32 mouse cellular contexts compared by ENCODE assay signal in the genomic region with DNA sequence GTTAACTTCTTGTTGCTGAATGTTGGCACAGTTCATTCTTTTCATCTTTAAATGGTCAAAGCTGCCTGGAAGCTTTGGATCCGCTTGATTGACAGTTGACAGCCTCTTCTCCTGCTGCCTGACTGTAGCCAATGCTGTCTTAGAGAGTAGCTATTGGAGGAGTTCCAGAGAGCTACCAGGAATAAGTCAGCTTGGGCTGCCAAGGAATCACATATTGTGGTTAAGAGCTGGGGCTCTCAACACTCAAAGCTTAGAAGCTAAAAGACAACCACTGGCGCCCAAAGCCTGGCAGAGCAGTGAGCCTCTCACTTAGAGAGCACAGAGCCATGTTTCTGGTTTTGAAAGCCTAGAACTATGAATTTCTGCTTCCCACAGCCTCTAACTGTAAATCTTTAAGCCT. TPM values are rescaled to one million over a fixed set of nuclear protein-coding genes. Genes with fewer than 3 reads are reported as not detected.
DNase-seq lines count a peak whose midpoint lies in the region; ATAC-seq and TF ChIP-seq lines count a peak whose summit lies in the region.
"Had no signal": no experiment of that assay in that cellular context is flagged by ENCODE, and none has a peak within 500 bp of the region (broad histone marks: within the 10 kb centered on the region; RNA-seq: fewer than 3 reads in every experiment).

No protein-coding gene starts in this region.

- ATAC-seq in forebrain, embryonic 14.5 days: peak; percentile 71; the same call in 1 of the 2 replicates
- ATAC-seq in hindbrain, postnatal 0 days: no peak
- peak; percentile 60; the same call in 1 of the 2 replicates for ATAC-seq in embryonic facial prominence, embryonic 15.5 days (ENCODE audit: insufficient number of reproducible peaks, low FRiP score, low TSS enrichment, low read depth)

- no peak overlapping the region for H3K4me3 ChIP-seq in forebrain, embryonic 14.5 days (ENCODE audit: low read depth, low read length)
- H3K4me3 ChIP-seq in forebrain, embryonic 10.5 days: no peak overlapping the region
- H3K4me3 ChIP-seq in hindbrain, postnatal 0 days (ENCODE audit: low read length): no peak overlapping the region
- H3K4me3 ChIP-seq in hindbrain, embryonic 10.5 days: no peak overlapping the region
- H3K4me3 ChIP-seq in embryonic facial prominence, embryonic 15.5 days (replicated peaks): no peak overlapping the region
- H3K4me3 ChIP-seq: heart, embryonic 12.5 days; hindbrain, embryonic 12.5 days; limb, embryonic 10.5 days; stomach, embryonic 15.5 days had no signal

- no peaks in the 10 kb centered on the region for H3K27me3 ChIP-seq in forebrain, embryonic 14.5 days (replicated peaks; ENCODE audit: control insufficient read depth, insufficient read depth, low read length)
- H3K27me3 ChIP-seq in forebrain, embryonic 10.5 days (ENCODE audit: poor library complexity, severe bottlenecking): no peaks in the 10 kb centered on the region
- H3K27me3 ChIP-seq in hindbrain, postnatal 0 days (ENCODE audit: insufficient read depth, low read length): no peaks in the 10 kb centered on the region
- no peaks in the 10 kb centered on the region for H3K27me3 ChIP-seq in hindbrain, embryonic 10.5 days (ENCODE audit: insufficient read depth, poor library complexity, severe bottlenecking)
- no peaks in the 10 kb centered on the region for H3K27me3 ChIP-seq in embryonic facial prominence, embryonic 15.5 days
- H3K27me3 ChIP-seq: heart, embryonic 12.5 days; hindbrain, embryonic 12.5 days; stomach, embryonic 15.5 days had no signal

- H3K9ac ChIP-seq in forebrain, embryonic 14.5 days (ENCODE audit: low read length): no peak overlapping the region
- no peak overlapping the region for H3K9ac ChIP-seq in hindbrain, postnatal 0 days (replicated peaks; ENCODE audit: low read length)
- no peak overlapping the region for H3K9ac ChIP-seq in embryonic facial prominence, embryonic 15.5 days
- H3K9ac ChIP-seq: heart, embryonic 12.5 days; hindbrain, embryonic 12.5 days; stomach, embryonic 15.5 days had no signal

- WGBS in forebrain, embryonic 14.5 days: 84% methylated on average over 2 of the region's 2 CpGs
- WGBS in forebrain, embryonic 10.5 days: 98% methylated on average over 2 of the region's 2 CpGs
- 81% methylated on average over 2 of the region's 2 CpGs for WGBS in hindbrain, postnatal 0 days
- 91% methylated on average over 2 of the region's 2 CpGs for WGBS in hindbrain, embryonic 10.5 days
- WGBS in embryonic facial prominence, embryonic 15.5 days: 82% methylated on average over 2 of the region's 2 CpGs

- H3K9me3 ChIP-seq in forebrain, embryonic 14.5 days (replicated peaks; ENCODE audit: control insufficient read depth, low read length): no peaks in the 10 kb centered on the region
- no peaks in the 10 kb centered on the region for H3K9me3 ChIP-seq in forebrain, embryonic 10.5 days
- H3K9me3 ChIP-seq in hindbrain, postnatal 0 days (ENCODE audit: low read length): no peaks in the 10 kb centered on the region
- H3K9me3 ChIP-seq in hindbrain, embryonic 10.5 days: no peaks in the 10 kb centered on the region
- H3K9me3 ChIP-seq in embryonic facial prominence, embryonic 15.5 days (replicated peaks): no peaks in the 10 kb centered on the region
- H3K9me3 ChIP-seq: heart, embryonic 12.5 days; hindbrain, embryonic 12.5 days; limb, embryonic 10.5 days; stomach, embryonic 15.5 days had no signal

- TF ChIP-seq CTCF in hindbrain, postnatal 0 days (IDR thresholded peaks at IDR 0.05; ENCODE audit: low read depth): no peak

- H3K27ac ChIP-seq in forebrain, embryonic 14.5 days (ENCODE audit: low read depth, low read length): no peak overlapping the region
- no peak overlapping the region for H3K27ac ChIP-seq in forebrain, embryonic 10.5 days
- H3K27ac ChIP-seq in hindbrain, postnatal 0 days: peak overlapping the region; percentile 20; the same call in 1 of the 2 replicates
- H3K27ac ChIP-seq in hindbrain, embryonic 10.5 days: no peak overlapping the region
- H3K27ac ChIP-seq in embryonic facial prominence, embryonic 15.5 days (replicated peaks): no peak overlapping the region
- H3K27ac ChIP-seq: hindbrain, embryonic 12.5 days; kidney, postnatal 0 days; limb, embryonic 10.5 days; stomach, embryonic 15.5 days had no signal

- no peak overlapping the region for H3K4me2 ChIP-seq in forebrain, embryonic 14.5 days (ENCODE audit: low read length)
- no peak overlapping the region for H3K4me2 ChIP-seq in hindbrain, postnatal 0 days (ENCODE audit: low read depth, low read length)
- no peak overlapping the region for H3K4me2 ChIP-seq in embryonic facial prominence, embryonic 15.5 days (replicated peaks)
- H3K4me2 ChIP-seq: heart, embryonic 12.5 days; hindbrain, embryonic 12.5 days; stomach, embryonic 15.5 days had no signal

- DNase-seq in forebrain, embryonic 14.5 days (ENCODE audit: low spot score): peak; percentile 79
- no peak for DNase-seq in forebrain, embryonic 10.5 days (ENCODE audit: extremely low spot score, low spot score)
- DNase-seq in hindbrain, postnatal 0 days (ENCODE audit: low spot score): peak; percentile 37
- no peak for DNase-seq in hindbrain, embryonic 10.5 days (ENCODE audit: low spot score)
- DNase-seq in brain, adult 2 months (ENCODE audit: low read depth, low spot score): peak; percentile 50
- no peak for DNase-seq in kidney, postnatal 14 days
- DNase-seq in embryo, embryonic 9.5 days (ENCODE audit: extremely low spot score): no peak
- DNase-seq: adrenal gland, postnatal 36 days; cerebellum, adult 2 months; cerebellum, postnatal 36 days; embryo, embryonic 11 days; heart, postnatal 14 days; kidney, adult 2 months; liver; thymus, postnatal 25 days had no signal

- H3K36me3 ChIP-seq in forebrain, embryonic 14.5 days (ENCODE audit: control insufficient read depth, insufficient read depth, low read length): no peaks in the 10 kb centered on the region
- H3K36me3 ChIP-seq in forebrain, embryonic 10.5 days (replicated peaks): no peaks in the 10 kb centered on the region
- H3K36me3 ChIP-seq in hindbrain, postnatal 0 days (ENCODE audit: insufficient read depth, low read length): no peaks in the 10 kb centered on the region
- H3K36me3 ChIP-seq in hindbrain, embryonic 10.5 days: no peaks in the 10 kb centered on the region
- H3K36me3 ChIP-seq in embryonic facial prominence, embryonic 15.5 days: no peaks in the 10 kb centered on the region
- H3K36me3 ChIP-seq: heart, embryonic 12.5 days; hindbrain, embryonic 12.5 days; limb, embryonic 10.5 days; stomach, embryonic 15.5 days had no signal

- H3K4me1 ChIP-seq in forebrain, embryonic 14.5 days (ENCODE audit: control insufficient read depth, insufficient read depth, low read length): no peaks in the 10 kb centered on the region
- H3K4me1 ChIP-seq in forebrain, embryonic 10.5 days: no peaks in the 10 kb centered on the region
- H3K4me1 ChIP-seq in hindbrain, postnatal 0 days (ENCODE audit: insufficient read depth, low read length): no peaks in the 10 kb centered on the region
- H3K4me1 ChIP-seq in hindbrain, embryonic 10.5 days (replicated peaks): no peaks in the 10 kb centered on the region
- H3K4me1 ChIP-seq in embryonic facial prominence, embryonic 15.5 days: no peaks in the 10 kb centered on the region
- H3K4me1 ChIP-seq: heart, embryonic 12.5 days; hindbrain, embryonic 12.5 days; limb, embryonic 10.5 days; stomach, embryonic 15.5 days had no signal

RNA-seq across cellular contexts. Expression of gene Krtap7-1, which starts 12.4 kb away (rescaled TPM):
- not detected in 2 replicates for polyA plus RNA-seq in forebrain, embryonic 14.5 days (2014; fragmentation: Nextera tagmentation; extraction: Ambion mirVana)
- not detected in 2 replicates for polyA plus RNA-seq in forebrain, embryonic 10.5 days (2016; fragmentation: Nextera tagmentation; extraction: Ambion mirVana)
- 0.47 and 6.7 TPM in 2 replicates for total RNA-seq in hindbrain, postnatal 0 days (2014; rRNA removed)
- 0.25 TPM in 1 of 2 replicates, not detected in the other for polyA plus RNA-seq in hindbrain, postnatal 0 days (2015; fragmentation: Nextera tagmentation; extraction: Ambion mirVana)
- polyA plus RNA-seq in hindbrain, embryonic 10.5 days (2016; fragmentation: Nextera tagmentation; extraction: Ambion mirVana): not detected in 2 replicates
- polyA plus RNA-seq in embryonic facial prominence, embryonic 15.5 days (2015; fragmentation: Nextera tagmentation; extraction: Ambion mirVana): 3.0 and 11.7 TPM in 2 replicates
- total RNA-seq: adrenal gland, postnatal 36 days; ES-E14; gastrocnemius, adult 8-10 months; heart, postnatal 14 days; layer of hippocampus, adult 18-20 months; layer of hippocampus, postnatal 14 days; megakaryocyte-erythroid progenitor cell, adult 5-6 weeks had no signal
- polyA plus RNA-seq: cerebellum, adult 2 months; gonadal fat pad, adult 2 months; heart, embryonic 12.5 days; hindbrain, embryonic 12.5 days; intestine, embryonic 14.5 days; kidney, adult 2 months; kidney, postnatal 0 days; limb, embryonic 10.5 days; liver, embryonic 16.5 days; lung, embryonic 16.5 days; neural tube, embryonic 11.5 days; stomach, embryonic 15.5 days had no signal

RNA-seq across cellular contexts. Expression of gene Krtap8-1, which starts 32.8 kb away (rescaled TPM):
- not detected in 2 replicates for polyA plus RNA-seq in forebrain, embryonic 14.5 days (2014; fragmentation: Nextera tagmentation; extraction: Ambion mirVana)
- not detected in 2 replicates for polyA plus RNA-seq in forebrain, embryonic 10.5 days (2016; fragmentation: Nextera tagmentation; extraction: Ambion mirVana)
- total RNA-seq in hindbrain, postnatal 0 days (2014; rRNA removed): not detected in 2 replicates
- not detected in 2 replicates for polyA plus RNA-seq in hindbrain, postnatal 0 days (2015; fragmentation: Nextera tagmentation; extraction: Ambion mirVana)
- polyA plus RNA-seq in hindbrain, embryonic 10.5 days (2016; fragmentation: Nextera tagmentation; extraction: Ambion mirVana): not detected in 2 replicates
- polyA plus RNA-seq in embryonic facial prominence, embryonic 15.5 days (2015; fragmentation: Nextera tagmentation; extraction: Ambion mirVana): 9.2 and 30.0 TPM in 2 replicates
- total RNA-seq: adrenal gland, postnatal 36 days; ES-E14; gastrocnemius, adult 8-10 months; heart, postnatal 14 days; layer of hippocampus, adult 18-20 months; layer of hippocampus, postnatal 14 days; megakaryocyte-erythroid progenitor cell, adult 5-6 weeks had no signal
- polyA plus RNA-seq: cerebellum, adult 2 months; frontal cortex, adult 2 months; gonadal fat pad, adult 2 months; heart, embryonic 12.5 days; hindbrain, embryonic 12.5 days; intestine, embryonic 14.5 days; kidney, adult 2 months; kidney, postnatal 0 days; limb, embryonic 10.5 days; liver, embryonic 16.5 days; lung, embryonic 16.5 days; neural tube, embryonic 11.5 days; stomach, embryonic 15.5 days had no signal

RNA-seq across cellular contexts. Expression of gene Krtap11-1, which starts 50.4 kb away (rescaled TPM):
- not detected in 2 replicates for polyA plus RNA-seq in forebrain, embryonic 14.5 days (2014; fragmentation: Nextera tagmentation; extraction: Ambion mirVana)
- not detected in 2 replicates for polyA plus RNA-seq in forebrain, embryonic 10.5 days (2016; fragmentation: Nextera tagmentation; extraction: Ambion mirVana)
- total RNA-seq in hindbrain, postnatal 0 days (2014; rRNA removed): not detected in 2 replicates
- polyA plus RNA-seq in hindbrain, postnatal 0 days (2015; fragmentation: Nextera tagmentation; extraction: Ambion mirVana): not detected in 2 replicates
- not detected in 2 replicates for polyA plus RNA-seq in hindbrain, embryonic 10.5 days (2016; fragmentation: Nextera tagmentation; extraction: Ambion mirVana)
- polyA plus RNA-seq in embryonic facial prominence, embryonic 15.5 days (2015; fragmentation: Nextera tagmentation; extraction: Ambion mirVana): 3.6 and 6.6 TPM in 2 replicates
- total RNA-seq: adrenal gland, postnatal 36 days; ES-E14; gastrocnemius, adult 8-10 months; heart, postnatal 14 days; layer of hippocampus, adult 18-20 months; layer of hippocampus, postnatal 14 days; megakaryocyte-erythroid progenitor cell, adult 5-6 weeks had no signal
- polyA plus RNA-seq: cerebellum, adult 2 months; frontal cortex, adult 2 months; heart, embryonic 12.5 days; hindbrain, embryonic 12.5 days; intestine, embryonic 14.5 days; kidney, adult 2 months; kidney, postnatal 0 days; limb, embryonic 10.5 days; liver, embryonic 16.5 days; lung, embryonic 16.5 days; neural tube, embryonic 11.5 days; stomach, embryonic 15.5 days had no signal

Comparison
In these comparisons a context has a peak if more than half of its experiments do, and no peak if none do; other contexts are left out.
1. DNase-seq: peak in forebrain, embryonic 14.5 days (single experiment), hindbrain, postnatal 0 days (single experiment) and brain, adult 2 months (single experiment); none in forebrain, embryonic 10.5 days (single experiment), hindbrain, embryonic 10.5 days (single experiment), kidney, postnatal 14 days (single experiment) and embryo, embryonic 9.5 days (single experiment).
2. RNA of gene Krtap8-1, which starts 32.8 kb away (polyA plus RNA-seq): 9.2 to 30.0 TPM in embryonic facial prominence, embryonic 15.5 days; not detected in forebrain, embryonic 14.5 days, not detected in forebrain, embryonic 10.5 days, not detected in hindbrain, postnatal 0 days and not detected in hindbrain, embryonic 10.5 days; every median in the first group is over 10 times any median in the second.